Mouse (Mus musculus): ENCODE measurements at regions not wholly inside any gene's neighbourhood (a gene's known extent, or its start where the extent isn't known, plus 50 kb on each side); places are given as distances from the start of the nearest gene placed in this dataset.

GRCm38 (mm10) chr3:143007047-143007446, 125.2 kb upstream of the Pkn2 start:
- DNase-seq = no peak

- no peak for DNase-seq
Observed at GRCm38 (mm10) chr3:143001952-143002351, 120.1 kb upstream of the Pkn2 start.

GRCm38 (mm10) chr3:142995981-142996743, 114.4 kb upstream of the Pkn2 start:
- no peak for DNase-seq

- no peak for DNase-seq
Observed at GRCm38 (mm10) chr3:142984547-142984946, 102.7 kb upstream of the Pkn2 start.

- no peak for DNase-seq
Observed at GRCm38 (mm10) chr3:142981221-142981620, 99.4 kb upstream of the Pkn2 start.

GRCm38 (mm10) chr3:142979161-142979560, 97.4 kb upstream of the Pkn2 start:
- DNase-seq = no peak

- no peak for DNase-seq
Observed at GRCm38 (mm10) chr3:142976519-142977394, 95.0 kb upstream of the Pkn2 start.

- DNase-seq = no peak
Observed at GRCm38 (mm10) chr3:142975606-142976005, 93.8 kb upstream of the Pkn2 start.

- DNase-seq = no peak
Observed at GRCm38 (mm10) chr3:142969501-142969900, 87.7 kb upstream of the Pkn2 start.

- DNase-seq = no peak
Observed at GRCm38 (mm10) chr3:142965604-142966003, 83.8 kb upstream of the Pkn2 start.

- no peak for DNase-seq
Observed at GRCm38 (mm10) chr3:142963818-142964372, 82.1 kb upstream of the Pkn2 start.

- DNase-seq = no peak
Observed at GRCm38 (mm10) chr3:142957768-142958167, 76.0 kb upstream of the Pkn2 start.

GRCm38 (mm10) chr3:142948771-142949170, 67.0 kb upstream of the Pkn2 start:
- peak; percentile 3 for DNase-seq

- DNase-seq = no peak
Observed at GRCm38 (mm10) chr3:142941319-142942024, 59.7 kb upstream of the Pkn2 start.

GRCm38 (mm10) chr3:142940874-142941273, 59.1 kb upstream of the Pkn2 start:
- no peak for DNase-seq

GRCm38 (mm10) chr3:142939773-142940172, 58.0 kb upstream of the Pkn2 start:
- no peak for DNase-seq

GRCm38 (mm10) chr3:142935949-142936348, 54.1 kb upstream of the Pkn2 start:
- DNase-seq = no peak

GRCm38 (mm10) chr3:142934326-142934725, 52.5 kb upstream of the Pkn2 start:
- DNase-seq = no peak

GRCm38 (mm10) chr3:142933684-142934259, 52.0 kb upstream of the Pkn2 start:
- no peak for DNase-seq

Measured in cerebellum, adult 9-11 months (tissue).